Mouse (Mus musculus) heart, postnatal 0 days (tissue): ENCODE measurements at regions not wholly inside any gene's neighbourhood (a gene's known extent, or its start where the extent isn't known, plus 50 kb on each side); places are given as distances from the start of the nearest gene placed in this dataset.

Experiments
- ATAC-seq: fragments of 200-750 bp; cut with Nextera tagmentation; 2 replicates; pipeline ENCODE4 v1.8.0; 2017; ENCODE audit warnings: low read depth, moderate number of reproducible peaks, moderate library complexity; ENCODE audit not compliant: insufficient read depth
- DNase-seq: peaks from one replicate; pipeline ENCODE4 v3.0.0-alpha.2; 2016; ENCODE audit warnings: low spot score
- H3K27ac ChIP-seq: fragments of 300-500 bp; sonication (generic); 2 replicates; pipeline ENCODE4 v1.5.1; 2014; ENCODE audit warnings: low read depth, mild to moderate bottlenecking
- H3K27me3 ChIP-seq: fragments of 300-500 bp; sonication (generic); 2 replicates; pipeline ENCODE4 v1.6.1; 2014; ENCODE audit warnings: low read length, mixed read lengths; ENCODE audit not compliant: control insufficient read depth, insufficient read depth
- H3K36me3 ChIP-seq: fragments of 300-500 bp; sonication (generic); replicated peaks from 2 replicates; pipeline ENCODE4 v1.6.1; 2014; ENCODE audit warnings: low read length, mixed read lengths; ENCODE audit not compliant: control insufficient read depth, insufficient read depth
- H3K4me1 ChIP-seq: fragments of 300-500 bp; sonication (generic); 2 replicates; pipeline ENCODE4 v1.6.1; 2014; ENCODE audit warnings: antibody characterized with exemption; ENCODE audit not compliant: control insufficient read depth, insufficient read depth
- H3K4me2 ChIP-seq: fragments of 300-500 bp; sonication (generic); 2 replicates; pipeline ENCODE4 v1.6.1; 2014; ENCODE audit warnings: low read depth, mild to moderate bottlenecking, low read length, moderate library complexity
- H3K4me3 ChIP-seq: fragments of 300-500 bp; sonication (generic); 2 replicates; pipeline ENCODE4 v1.5.1; 2014; ENCODE audit warnings: low read depth, low read length
- H3K9ac ChIP-seq: fragments of 300-500 bp; sonication (generic); replicated peaks from 2 replicates; pipeline ENCODE4 v1.6.1; 2014; ENCODE audit warnings: low read depth, low read length, mixed read lengths
- H3K9me3 ChIP-seq: fragments of 300-500 bp; sonication (generic); replicated peaks from 2 replicates; pipeline ENCODE4 v1.6.1; 2016; ENCODE audit warnings: low read length; ENCODE audit not compliant: control insufficient read depth
- CTCF ChIP-seq: IDR thresholded peaks from 2 replicates; pipeline ENCODE4 v1.5.1; 2016; ENCODE audit warnings: antibody characterized with exemption, control low read depth, low read depth
- EP300 ChIP-seq: IDR thresholded peaks from 2 replicates; pipeline ENCODE4 v1.6.1; 2016; ENCODE audit warnings: antibody characterized with exemption, low read depth
- WGBS: fragments of 180-500 bp; shearing (Covaris S2); extraction: QIAGEN DNeasy Blood & Tissue Kit; methylation state at CpG from one replicate; pipeline ENCODE4 v1.1.7; 2014; 5-methylcytosine and 5-hydroxymethylcytosine counted together

- Histone ChIP-seq H3K4me1 (peaks cover 10% of the 10 kb centered on the region), H3K4me3 (no peak overlapping the region), H3K9me3 (no peaks in the 10 kb centered on the region), H3K9ac (no peak overlapping the region), H3K36me3 (no peaks in the 10 kb centered on the region), H3K4me2 (no peak overlapping the region), H3K27me3 (no peaks in the 10 kb centered on the region), H3K27ac (no peak overlapping the region)
- peak; percentile 67 for ATAC-seq
- TF ChIP-seq EP300 (no peak), CTCF (peak; percentile 15; the same call in 1 of the 2 replicates)
- DNase-seq = peak; percentile 72
- WGBS = 27% methylated on average over 3 of the region's 3 CpGs
Measured at GRCm38 (mm10) chr13:51946171-51946570, 99.7 kb downstream of the Gadd45g start.

DNA sequence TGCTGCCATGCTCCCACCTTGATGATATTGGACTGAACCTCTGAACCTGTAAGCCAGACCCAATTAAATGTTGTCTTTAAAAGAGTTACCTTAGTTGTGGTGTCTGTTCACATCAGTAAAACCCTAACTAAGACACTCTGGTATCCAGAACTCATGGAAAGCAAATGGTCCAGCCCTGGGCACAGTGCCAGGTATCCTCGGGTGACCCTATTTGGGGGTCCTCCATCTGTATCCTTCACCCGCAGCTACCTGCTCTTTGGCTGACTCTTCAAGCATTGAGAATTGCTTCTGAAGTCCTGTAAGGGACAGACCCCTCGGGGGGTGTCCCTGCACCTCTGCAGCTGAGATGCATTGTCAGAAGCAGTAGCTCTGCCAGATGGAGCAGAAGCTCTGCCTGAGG is 102.4 kb downstream of the Gadd45g start:
- TF ChIP-seq EP300 (no peak), CTCF (no peak)
- Histone ChIP-seq H3K27me3 (no peaks in the 10 kb centered on the region), H3K9me3 (no peaks in the 10 kb centered on the region), H3K4me1 (peaks cover 10% of the 10 kb centered on the region), H3K9ac (no peak overlapping the region), H3K27ac (no peak overlapping the region), H3K4me2 (no peak overlapping the region), H3K4me3 (no peak overlapping the region), H3K36me3 (no peaks in the 10 kb centered on the region)
- DNase-seq (no peak), ATAC-seq (no peak)
- 94% methylated on average over 3 of the region's 3 CpGs for whole genome bisulfite sequencing

DNA sequence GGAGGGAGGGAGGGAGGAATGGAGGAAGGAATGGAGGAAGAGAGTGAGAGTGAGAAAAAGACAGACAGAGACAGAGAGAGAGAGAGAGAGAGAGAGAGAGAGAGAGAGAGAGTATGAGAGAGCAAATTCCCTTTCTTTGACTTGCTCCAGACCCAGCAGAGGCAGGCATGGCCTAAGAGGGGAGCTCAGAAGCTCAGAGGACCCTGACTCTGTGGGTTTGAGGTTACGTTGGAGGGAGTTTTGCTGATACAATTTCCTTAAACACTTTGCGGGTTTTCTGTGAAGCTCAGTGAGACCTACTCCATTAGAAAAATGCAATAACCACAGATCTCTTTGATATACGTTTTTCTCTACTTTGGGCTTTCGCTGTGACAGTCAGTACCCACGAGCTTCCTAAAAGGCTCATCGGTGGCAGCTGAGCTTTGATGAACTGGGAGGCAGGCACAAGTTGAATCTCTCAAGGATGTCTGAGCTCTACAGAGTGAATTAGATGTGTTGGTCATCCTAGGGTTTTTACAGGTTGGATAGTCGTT is 105.1 kb downstream of the Gadd45g start:
- Histone ChIP-seq H3K27ac (no peak overlapping the region), H3K9ac (no peak overlapping the region), H3K4me1 (0 out of 2 replicates have a peak, but pooled peaks cover 1% of the 10 kb centered on the region), H3K9me3 (no peaks in the 10 kb centered on the region), H3K4me3 (no peak overlapping the region), H3K36me3 (no peaks in the 10 kb centered on the region), H3K27me3 (no peaks in the 10 kb centered on the region), H3K4me2 (no peak overlapping the region)
- TF ChIP-seq CTCF (no peak), EP300 (no peak)
- ATAC-seq (no peak), DNase-seq (no peak)
- WGBS = 88% methylated on average over 7 of the region's 7 CpGs

DNA sequence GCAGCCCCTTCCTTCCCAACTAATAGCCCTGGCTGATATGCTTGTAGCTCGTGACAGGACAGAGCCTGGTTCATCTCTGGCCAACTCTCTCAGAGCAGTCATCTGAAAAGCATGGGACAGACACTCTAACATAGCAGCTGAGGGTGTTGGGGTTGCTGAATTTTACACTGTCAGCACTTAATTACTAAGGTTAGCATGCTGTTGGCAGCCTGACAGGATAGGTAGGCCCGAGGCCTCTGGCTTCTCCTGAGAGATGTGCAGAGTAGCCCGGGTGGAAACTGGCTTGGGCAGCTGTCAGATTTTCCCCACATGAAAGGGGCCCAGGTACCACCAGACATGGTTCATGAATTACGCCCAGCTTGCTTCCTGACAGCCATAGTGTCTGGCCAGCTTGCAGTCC is 106.6 kb downstream of the Gadd45g start:
- ATAC-seq = 0 out of 2 replicates have a peak, but pooled peaks have one; percentile 10
- H3K4me3 ChIP-seq = no peak overlapping the region
- no peak overlapping the region for H3K4me2 ChIP-seq
- H3K4me1 ChIP-seq = 0 out of 2 replicates have a peak, but pooled peaks cover 3% of the 10 kb centered on the region
- H3K9me3 ChIP-seq = no peaks in the 10 kb centered on the region
- TF ChIP-seq CTCF = no peak
- no peak for TF ChIP-seq EP300
- H3K36me3 ChIP-seq = no peaks in the 10 kb centered on the region
- no peaks in the 10 kb centered on the region for H3K27me3 ChIP-seq
- H3K27ac ChIP-seq = no peak overlapping the region
- DNase-seq = no peak
- 52% methylated on average over 4 of the region's 4 CpGs for WGBS
- H3K9ac ChIP-seq = no peak overlapping the region

- Histone ChIP-seq H3K9me3 (no peaks in the 10 kb centered on the region), H3K27ac (no peak overlapping the region), H3K4me2 (no peak overlapping the region), H3K27me3 (no peaks in the 10 kb centered on the region), H3K4me3 (no peak overlapping the region), H3K9ac (no peak overlapping the region), H3K4me1 (0 out of 2 replicates have a peak, but pooled peaks cover 4% of the 10 kb centered on the region), H3K36me3 (no peaks in the 10 kb centered on the region)
- TF ChIP-seq CTCF = no peak
- no peak for TF ChIP-seq EP300
- DNase-seq (no peak), ATAC-seq (no peak)
- WGBS = 90% methylated on average over 8 of the region's 8 CpGs
Measured at GRCm38 (mm10) chr13:51953569-51953968, 107.1 kb downstream of the Gadd45g start.

DNA sequence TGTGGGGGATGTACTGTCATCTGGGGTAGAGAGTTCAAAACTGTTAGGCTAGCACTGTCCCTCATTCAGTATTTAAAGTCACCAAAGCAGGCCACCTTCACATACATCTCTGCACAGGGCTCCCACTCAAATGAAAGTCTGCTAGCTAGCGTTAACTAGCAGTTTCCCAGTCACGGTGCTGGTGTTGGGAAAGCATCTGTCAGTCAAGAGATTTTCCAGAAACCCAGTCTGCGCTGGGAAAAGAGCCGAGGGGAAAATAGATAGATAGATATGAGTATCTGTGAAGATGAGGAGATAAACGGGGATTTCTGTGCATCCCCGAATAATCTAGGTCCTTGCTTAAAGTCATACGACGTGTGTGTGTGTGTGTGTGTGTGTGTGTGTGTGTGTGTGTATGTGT is 110.6 kb downstream of the Gadd45g start:
- Histone ChIP-seq H3K36me3 (no peaks in the 10 kb centered on the region), H3K27me3 (no peaks in the 10 kb centered on the region), H3K4me3 (no peak overlapping the region), H3K9me3 (no peaks in the 10 kb centered on the region), H3K4me2 (no peak overlapping the region), H3K27ac (no peak overlapping the region), H3K9ac (no peak overlapping the region), H3K4me1 (0 out of 2 replicates have a peak, but pooled peaks cover 14% of the 10 kb centered on the region)
- DNase-seq = no peak
- 55% methylated on average over 8 of the region's 8 CpGs for WGBS
- no peak for TF ChIP-seq CTCF
- no peak for TF ChIP-seq EP300
- ATAC-seq = no peak
